Mouse (Mus musculus) myocyte (in vitro differentiated cells): ENCODE data around the gene Slc35c1. TPM values are rescaled to one million over a fixed set of nuclear protein-coding genes. Genes with fewer than 3 reads are reported as not detected.
"Not testable (repeated sequence)": the region's sequence is repeated elsewhere in the genome, so short reads cannot be mapped to it uniquely, and the experiment has no call there.

Source experiments
- H3K27me3 ChIP-seq: one replicate; pipeline ENCODE4 v1.6.1; 2011; ENCODE audit not compliant: control insufficient read depth, insufficient read depth, insufficient read length
- H3K36me3 ChIP-seq: one replicate; pipeline ENCODE4 v1.6.1; 2011; ENCODE audit not compliant: control insufficient read depth, insufficient read depth
- H3K4me2 ChIP-seq: one replicate; pipeline ENCODE4 v1.6.1; 2011; ENCODE audit warnings: low read depth, control low read depth
- H3K4me3 ChIP-seq: one replicate; pipeline ENCODE4 v1.5.1; 2011; ENCODE audit warnings: mild to moderate bottlenecking, control low read depth, moderate library complexity
- H3K79me2 ChIP-seq: one replicate; pipeline ENCODE4 v1.6.1; 2011; ENCODE audit not compliant: control insufficient read depth, insufficient read depth
- H3ac ChIP-seq: one replicate; pipeline ENCODE4 v1.6.1; 2011; ENCODE audit not compliant: control insufficient read depth, insufficient read length
- CEBPB ChIP-seq: IDR thresholded peaks from 2 replicates; pipeline ENCODE4 v1.6.1; 2011; ENCODE audit warnings: mild to moderate bottlenecking, moderate library complexity; ENCODE audit not compliant: poor library complexity, insufficient read depth, severe bottlenecking
- E2F4 ChIP-seq: IDR thresholded peaks from one replicate; pipeline ENCODE4 v1.6.1; 2011; ENCODE audit warnings: mild to moderate bottlenecking, control low read depth, moderate library complexity; ENCODE audit not compliant: insufficient read depth
- MAX ChIP-seq: IDR thresholded peaks from one replicate; pipeline ENCODE4 v1.6.1; 2011; ENCODE audit warnings: low read depth, mild to moderate bottlenecking, control low read depth
- MYOD1 ChIP-seq, 3 experiments: IDR thresholded peaks; one replicate each; pipeline ENCODE4 v1.6.1; 2011; ENCODE audit warnings: control low read depth in 2 of 3, low read depth in 2 of 3, mild to moderate bottlenecking in 2 of 3, moderate library complexity in 1 of 3; ENCODE audit not compliant: insufficient read length in 2 of 3, control insufficient read depth in 1 of 3
- MYOG ChIP-seq, 3 experiments: IDR thresholded peaks; one replicate each; pipeline ENCODE4 v1.6.1; 2011; ENCODE audit warnings: control low read depth in 2 of 3, low read depth in 2 of 3, mild to moderate bottlenecking in 2 of 3; ENCODE audit not compliant: insufficient read length in 2 of 3, control insufficient read depth in 1 of 3, insufficient read depth in 1 of 3
- POLR2A ChIP-seq: IDR thresholded peaks from one replicate; pipeline ENCODE4 v1.6.1; 2011; ENCODE audit warnings: low read depth, mild to moderate bottlenecking, control low read depth, moderate library complexity; ENCODE audit not compliant: insufficient read length
- POLR2AphosphoS2 ChIP-seq: IDR thresholded peaks from one replicate; pipeline ENCODE4 v1.6.1; 2011; ENCODE audit warnings: low read depth, control low read depth; ENCODE audit not compliant: insufficient read length
- REST ChIP-seq: IDR thresholded peaks from one replicate; pipeline ENCODE4 v1.6.1; 2011; ENCODE audit warnings: mild to moderate bottlenecking, control low read depth, moderate library complexity; ENCODE audit not compliant: insufficient read depth, insufficient read length
- SRF ChIP-seq: IDR thresholded peaks from one replicate; pipeline ENCODE4 v1.6.1; 2011; ENCODE audit warnings: low read depth; ENCODE audit not compliant: control insufficient read depth, insufficient read length
- TCF12 ChIP-seq: IDR thresholded peaks from one replicate; pipeline ENCODE4 v1.6.1; 2011; ENCODE audit warnings: mild to moderate bottlenecking, control low read depth; ENCODE audit not compliant: poor library complexity, insufficient read depth, severe bottlenecking
- TCF3 ChIP-seq: IDR thresholded peaks from one replicate; pipeline ENCODE4 v1.6.1; 2011; ENCODE audit warnings: low read depth, control low read depth; ENCODE audit not compliant: insufficient read length
- USF1 ChIP-seq: IDR thresholded peaks from one replicate; pipeline ENCODE4 v1.6.1; 2011; ENCODE audit warnings: low read depth, mild to moderate bottlenecking, control low read depth, moderate library complexity
- polyA plus RNA-seq: library from polyadenylated mRNA; unstranded; fragments of >200 nt; fragmentation: generic; extraction: Trizol; gene quantifications from one replicate; pipeline ENCODE4 v1.2.1, GENCODE M21; 2012; ENCODE audit warnings: missing spikeins

The Slc35c1 gene
- polyA plus RNA-seq, 1 experiment = 13.8 TPM

DNA sequence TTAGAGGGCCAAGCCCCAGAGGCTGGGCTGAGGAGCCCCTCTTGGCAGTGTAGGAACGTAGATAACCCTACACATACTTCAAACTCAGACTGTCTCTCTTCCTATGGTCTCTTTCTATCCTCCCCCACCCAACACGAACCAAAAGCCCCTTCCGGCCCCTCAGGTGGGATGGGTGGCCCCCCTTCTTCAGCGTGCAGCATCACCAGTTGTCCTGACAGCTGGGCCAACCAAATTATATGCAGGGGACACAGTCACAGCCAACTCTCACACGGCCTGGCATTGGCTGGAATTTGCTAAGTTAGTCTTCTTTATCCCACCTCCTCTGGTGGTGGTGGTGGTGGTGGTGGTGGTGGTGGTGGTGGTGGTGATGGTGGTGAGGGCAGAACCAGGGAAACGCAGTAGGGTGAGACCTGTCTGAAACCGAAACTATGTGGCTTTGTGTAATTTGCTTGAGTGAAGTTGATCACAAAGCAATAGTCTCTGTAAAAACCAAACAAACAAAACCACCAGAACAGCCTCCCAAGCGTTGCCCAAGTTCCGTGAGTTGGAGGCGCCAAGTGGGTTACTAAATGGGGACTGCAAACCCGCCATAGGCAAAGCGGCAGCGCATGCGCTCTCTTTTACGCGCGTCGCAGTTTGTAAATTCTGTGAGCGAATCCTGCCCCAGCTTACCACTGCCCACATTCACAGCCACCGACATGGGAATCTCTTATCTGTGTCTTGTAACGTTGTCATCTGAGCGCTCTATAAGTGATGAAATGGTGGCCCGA lies 24.1 kb upstream of the Slc35c1 start:
- Histone ChIP-seq H3K79me2 (no peaks in the 10 kb centered on the region), H3K4me2 (no peak overlapping the region), H3K27me3 (peaks cover 27% of the 10 kb centered on the region), H3K4me3 (no peak overlapping the region), H3K36me3 (no peaks in the 10 kb centered on the region), H3ac (no peak overlapping the region)
- TF ChIP-seq CEBPB = no peak
- no peak for TF ChIP-seq E2F4
- TF ChIP-seq MYOD1 (IDR thresholded peaks at IDR 0.05; ENCODE audit: control insufficient read depth in 1 of 3, insufficient read length in 2 of 3, low read depth in 2 of 3) = no peak
- TF ChIP-seq MAX = no peak
- no peak for TF ChIP-seq USF1
- TF ChIP-seq SRF = no peak
- TF ChIP-seq MYOG (IDR thresholded peaks at IDR 0.05; ENCODE audit: control insufficient read depth in 1 of 3, insufficient read depth in 1 of 3, insufficient read length in 2 of 3, low read depth in 2 of 3) = no peak
- no peak for TF ChIP-seq POLR2AphosphoS2
- TF ChIP-seq POLR2A = no peak
- TF ChIP-seq TCF3 = no peak
- TF ChIP-seq TCF12 = no peak
- TF ChIP-seq REST = no peak

DNA sequence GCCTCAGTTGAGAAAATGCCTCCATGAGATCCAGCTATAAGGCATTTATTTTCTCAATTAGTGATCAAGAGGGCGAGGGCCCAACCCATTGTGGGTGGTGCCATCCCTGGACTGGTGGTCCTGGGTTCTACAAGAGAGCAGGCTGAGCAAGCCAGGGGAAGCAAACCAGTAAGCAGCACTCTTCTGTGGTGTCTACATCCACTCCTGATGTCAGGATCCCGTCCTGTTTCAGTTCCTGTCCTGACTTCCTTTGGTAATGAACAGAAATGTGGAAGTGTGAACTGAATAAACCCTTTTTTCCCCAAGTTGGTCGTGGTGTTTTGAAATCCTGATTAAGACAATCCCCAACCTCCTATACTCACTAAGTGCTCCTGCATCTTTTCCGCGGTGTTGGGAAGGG lies 23.2 kb upstream of the Slc35c1 start:
- TF ChIP-seq MYOD1 (IDR thresholded peaks at IDR 0.05; ENCODE audit: control insufficient read depth in 1 of 3, insufficient read length in 2 of 3, low read depth in 2 of 3) = no peak
- TF ChIP-seq SRF = no peak
- no peak for TF ChIP-seq TCF3
- no peak for TF ChIP-seq CEBPB
- no peak for TF ChIP-seq MAX
- no peak for TF ChIP-seq MYOG (IDR thresholded peaks at IDR 0.05; ENCODE audit: control insufficient read depth in 1 of 3, insufficient read depth in 1 of 3, insufficient read length in 2 of 3, low read depth in 2 of 3)
- TF ChIP-seq REST = no peak
- TF ChIP-seq POLR2AphosphoS2 = no peak
- TF ChIP-seq POLR2A = no peak
- no peak for TF ChIP-seq E2F4
- no peak for TF ChIP-seq USF1
- Histone ChIP-seq H3K27me3 (peaks cover 25% of the 10 kb centered on the region), H3K36me3 (no peaks in the 10 kb centered on the region), H3K4me3 (no peak overlapping the region), H3K79me2 (no peaks in the 10 kb centered on the region), H3ac (no peak overlapping the region), H3K4me2 (no peak overlapping the region)

- TF ChIP-seq POLR2AphosphoS2 (no peak), SRF (no peak), CEBPB (no peak), TCF12 (no peak), E2F4 (no peak), TCF3 (no peak), MYOG (IDR thresholded peaks at IDR 0.05; ENCODE audit: control insufficient read depth in 1 of 3, insufficient read depth in 1 of 3, insufficient read length in 2 of 3, low read depth in 2 of 3) (no peak), USF1 (no peak), REST (no peak), POLR2A (no peak), MAX (no peak), MYOD1 (IDR thresholded peaks at IDR 0.05; ENCODE audit: control insufficient read depth in 1 of 3, insufficient read length in 2 of 3, low read depth in 2 of 3) (no peak)
- Histone ChIP-seq H3K4me2 (no peak overlapping the region), H3K4me3 (no peak overlapping the region), H3K36me3 (no peaks in the 10 kb centered on the region), H3K27me3 (peaks cover 16% of the 10 kb centered on the region), H3ac (no peak overlapping the region), H3K79me2 (no peaks in the 10 kb centered on the region)
Observed at GRCm38 (mm10) chr2:92482551-92482950, 22.2 kb upstream of the Slc35c1 start.

- no peaks in the 10 kb centered on the region for H3K36me3 ChIP-seq
- H3K4me2 ChIP-seq = no peak overlapping the region
- no peak for TF ChIP-seq REST
- no peak overlapping the region for H3K4me3 ChIP-seq
- H3K79me2 ChIP-seq = no peaks in the 10 kb centered on the region
- H3K27me3 ChIP-seq = peaks cover 8% of the 10 kb centered on the region
- no peak overlapping the region for H3ac ChIP-seq
Observed at GRCm38 (mm10) chr2:92478313-92478688, 18.0 kb upstream of the Slc35c1 start.

DNA sequence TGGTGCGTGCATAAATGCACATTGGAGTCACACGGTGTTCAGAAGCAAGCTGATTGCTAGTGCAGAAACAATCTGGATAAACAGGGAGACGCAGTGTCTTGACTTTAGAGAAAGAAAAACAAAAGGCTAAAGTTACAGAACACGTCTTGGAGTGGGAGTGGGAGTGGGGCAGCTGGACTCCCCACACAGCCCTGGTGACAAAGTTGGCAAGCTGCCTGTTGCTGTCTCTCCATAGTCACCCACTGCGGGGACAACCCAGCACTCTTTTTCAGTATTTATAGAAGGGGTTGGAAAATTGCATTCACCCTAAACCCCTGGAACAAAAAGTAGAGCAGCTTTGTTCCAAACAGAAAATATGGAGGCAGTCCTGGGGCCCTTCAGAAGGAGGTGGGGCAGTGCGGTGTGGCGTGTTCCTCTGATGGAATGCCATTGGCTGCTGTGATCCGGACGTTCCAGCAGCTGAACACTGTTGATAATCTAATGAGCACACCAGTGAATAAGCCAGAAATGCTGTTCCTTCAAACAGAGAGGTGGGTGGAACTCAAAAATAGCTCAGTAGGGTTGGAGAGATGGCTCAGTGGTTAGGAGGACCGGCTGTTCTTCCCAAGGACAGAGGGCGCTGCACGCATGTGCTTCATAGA lies 17.5 kb upstream of the Slc35c1 start:
- Histone ChIP-seq H3K36me3 (no peaks in the 10 kb centered on the region), H3K4me3 (no peak overlapping the region), H3K4me2 (no peak overlapping the region), H3K27me3 (peaks cover 6% of the 10 kb centered on the region), H3ac (no peak overlapping the region), H3K79me2 (no peaks in the 10 kb centered on the region)
- TF ChIP-seq POLR2A = no peak
- TF ChIP-seq MYOD1 (IDR thresholded peaks at IDR 0.05; ENCODE audit: control insufficient read depth in 1 of 3, insufficient read length in 2 of 3, low read depth in 2 of 3) = no peak
- no peak for TF ChIP-seq REST
- no peak for TF ChIP-seq POLR2AphosphoS2
- TF ChIP-seq TCF12 = no peak
- no peak for TF ChIP-seq USF1
- no peak for TF ChIP-seq E2F4
- TF ChIP-seq MAX = no peak
- no peak for TF ChIP-seq SRF
- no peak for TF ChIP-seq TCF3
- no peak for TF ChIP-seq MYOG (IDR thresholded peaks at IDR 0.05; ENCODE audit: control insufficient read depth in 1 of 3, insufficient read depth in 1 of 3, insufficient read length in 2 of 3, low read depth in 2 of 3)
- TF ChIP-seq CEBPB = no peak

GRCm38 (mm10) chr2:92476580-92476979 lies 16.2 kb upstream of the Slc35c1 start:
- not testable (repeated sequence) for H3K36me3 ChIP-seq, H3K79me2 ChIP-seq, H3ac ChIP-seq, H3K4me3 ChIP-seq, H3K27me3 ChIP-seq, H3K4me2 ChIP-seq
